Mouse (Mus musculus): ENCODE results near the gene Rab5c. TPM values are rescaled to one million over a fixed set of nuclear protein-coding genes. Genes with fewer than 3 reads are reported as not detected.

Rab5c gene
- total and polyA plus RNA-seq, 3 experiments, result 249 to 263 TPM; not detected in 1

- H3K36me3 ChIP-seq (ENCODE audit: control insufficient read depth in 1 of 2, insufficient read depth in 2 of 2, low read length in 2 of 2), result peaks cover 0 to 5% of the 10 kb centered on the region in 2 experiments; a peak in 2 of 4 replicates
- no peak for DNase-seq (ENCODE audit: low read depth, low spot score)
- no peak for TF ChIP-seq KAT2A (conservative IDR thresholded peaks at IDR 0.05; ENCODE audit: low read depth, low read length)
Measured at GRCm38 (mm10) chr11:100697921-100698320, 40.1 kb downstream of the Rab5c start.

GRCm38 (mm10) chr11:100694926-100695325, 43.1 kb downstream of the Rab5c start:
- no peak overlapping the region for H3K9ac ChIP-seq (ENCODE audit: control insufficient read depth, low read depth, low read length, poor library complexity, severe bottlenecking)
- H3K27me3 ChIP-seq (ENCODE audit: control insufficient read depth in 1 of 2, insufficient read depth in 2 of 2, low read length in 2 of 2), result no peaks in the 10 kb centered on the region
- H3K36me3 ChIP-seq (ENCODE audit: control insufficient read depth in 1 of 2, insufficient read depth in 2 of 2, low read length in 2 of 2), result no peaks in the 10 kb centered on the region
- TF ChIP-seq SMC3 (IDR thresholded peaks at IDR 0.05; ENCODE audit: low read depth, low read length), result peak; percentile 99
- no peak for TF ChIP-seq BHLHE40 (IDR thresholded peaks at IDR 0.05; ENCODE audit: borderline replicate concordance, low read depth, low read length)
- no peak for TF ChIP-seq NELFE (IDR thresholded peaks at IDR 0.05; ENCODE audit: low read depth, low read length)
- TF ChIP-seq POLR2AphosphoS5 (IDR thresholded peaks at IDR 0.05; ENCODE audit: borderline replicate concordance, low read depth, low read length), result no peak
- TF ChIP-seq ELF1 (IDR thresholded peaks at IDR 0.05; ENCODE audit: low read depth, low read length), result no peak
- TF ChIP-seq CTCF (IDR thresholded peaks at IDR 0.05 in 2 of 3, conservative IDR thresholded peaks at IDR 0.05 in 1 of 3; ENCODE audit: control insufficient read depth in 1 of 3, insufficient read depth in 1 of 3, low read depth in 2 of 3, low read length in 3 of 3, poor library complexity in 1 of 3, severe bottlenecking in 1 of 3), result peak; percentile 98
- TF ChIP-seq RAD21 (IDR thresholded peaks at IDR 0.05; ENCODE audit: low read depth, low read length), result peak; percentile 97
- TF ChIP-seq ZMIZ1 (IDR thresholded peaks at IDR 0.05; ENCODE audit: low read depth, low read length), result no peak
- TF ChIP-seq JUND (IDR thresholded peaks at IDR 0.05; ENCODE audit: low read depth, low read length), result no peak
- no peak for TF ChIP-seq NRF1 (IDR thresholded peaks at IDR 0.05; ENCODE audit: insufficient read depth, low read depth, low read length, poor library complexity, severe bottlenecking)
- TF ChIP-seq CHD2 (IDR thresholded peaks at IDR 0.05; ENCODE audit: low read length), result no peak
- no peak for TF ChIP-seq ZNF384 (IDR thresholded peaks at IDR 0.05; ENCODE audit: low read depth, low read length)
- peak; percentile 96 for TF ChIP-seq ZC3H11A (IDR thresholded peaks at IDR 0.05; ENCODE audit: low read depth, low read length)
- no peak for TF ChIP-seq ETS1 (IDR thresholded peaks at IDR 0.05; ENCODE audit: low read depth, low read length)
- peak; percentile 80 for DNase-seq (ENCODE audit: low read depth, low spot score)
- H3K79me2 ChIP-seq (ENCODE audit: control insufficient read depth, insufficient read depth, low read length, poor library complexity), result no peaks in the 10 kb centered on the region
- H3K9me3 ChIP-seq (replicated peaks; ENCODE audit: insufficient read depth, low read length), result no peaks in the 10 kb centered on the region
- no peak overlapping the region for H3K27ac ChIP-seq (ENCODE audit: control insufficient read depth, low read depth, low read length)
- H3K4me3 ChIP-seq (ENCODE audit: control insufficient read depth in 1 of 2, insufficient read depth in 1 of 2, low read depth in 2 of 2, low read length in 2 of 2), result no peak overlapping the region
- H3K4me1 ChIP-seq (ENCODE audit: control insufficient read depth in 1 of 2, insufficient read depth in 2 of 2, low read length in 2 of 2), result peaks cover 2 to 8% of the 10 kb centered on the region in 2 experiments; a peak in 2 of 4 replicates

More at GRCm38 (mm10) chr11:100697921-100698320, 40.1 kb downstream of the Rab5c start:
- peaks cover 0 to 5% of the 10 kb centered on the region in 2 experiments; a peak in 3 of 4 replicates for H3K4me1 ChIP-seq (ENCODE audit: control insufficient read depth in 1 of 2, insufficient read depth in 2 of 2, low read length in 2 of 2)
- no peaks in the 10 kb centered on the region for H3K27me3 ChIP-seq (ENCODE audit: control insufficient read depth in 1 of 2, insufficient read depth in 2 of 2, low read length in 2 of 2)
- no peaks in the 10 kb centered on the region for H3K79me2 ChIP-seq (ENCODE audit: control insufficient read depth, insufficient read depth, low read length, poor library complexity)
- no peak overlapping the region for H3K9ac ChIP-seq (ENCODE audit: control insufficient read depth, low read depth, low read length, poor library complexity, severe bottlenecking)
- no peak overlapping the region for H3K27ac ChIP-seq (ENCODE audit: control insufficient read depth, low read depth, low read length)
- H3K4me3 ChIP-seq (ENCODE audit: control insufficient read depth in 1 of 2, insufficient read depth in 1 of 2, low read depth in 2 of 2, low read length in 2 of 2), result no peak overlapping the region
- no peaks in the 10 kb centered on the region for H3K9me3 ChIP-seq (replicated peaks; ENCODE audit: insufficient read depth, low read length)

GRCm38 (mm10) chr11:100693154-100693553, 44.9 kb downstream of the Rab5c start:
- no peaks in the 10 kb centered on the region for H3K9me3 ChIP-seq (replicated peaks; ENCODE audit: insufficient read depth, low read length)
- H3K4me1 ChIP-seq (ENCODE audit: control insufficient read depth in 1 of 2, insufficient read depth in 2 of 2, low read length in 2 of 2), result peaks cover 2 to 8% of the 10 kb centered on the region in 2 experiments; a peak in 2 of 4 replicates
- TF ChIP-seq SMC3 (IDR thresholded peaks at IDR 0.05; ENCODE audit: low read depth, low read length), result no peak
- H3K36me3 ChIP-seq (ENCODE audit: control insufficient read depth in 1 of 2, insufficient read depth in 2 of 2, low read length in 2 of 2), result no peaks in the 10 kb centered on the region
- DNase-seq (ENCODE audit: low read depth, low spot score), result no peak
- H3K27ac ChIP-seq (ENCODE audit: control insufficient read depth, low read depth, low read length), result no peak overlapping the region
- H3K4me3 ChIP-seq (ENCODE audit: control insufficient read depth in 1 of 2, insufficient read depth in 1 of 2, low read depth in 2 of 2, low read length in 2 of 2), result no peak overlapping the region
- H3K9ac ChIP-seq (ENCODE audit: control insufficient read depth, low read depth, low read length, poor library complexity, severe bottlenecking), result no peak overlapping the region
- no peaks in the 10 kb centered on the region for H3K79me2 ChIP-seq (ENCODE audit: control insufficient read depth, insufficient read depth, low read length, poor library complexity)
- H3K27me3 ChIP-seq (ENCODE audit: control insufficient read depth in 1 of 2, insufficient read depth in 2 of 2, low read length in 2 of 2), result no peaks in the 10 kb centered on the region; a peak in 1 of 4 replicates
